Mouse (Mus musculus) embryonic facial prominence, embryonic 15.5 days (tissue): ENCODE data around the gene Fv1. TPM values are rescaled to one million over a fixed set of nuclear protein-coding genes. Genes with fewer than 3 reads are reported as not detected.
A peak's percentile ranks its signal among the peaks of the same experiment; 100 is the strongest.

Source experiments
- ATAC-seq: fragments of 200-750 bp; cut with Nextera tagmentation; 2 replicates; pipeline ENCODE4 v1.8.0; 2017; ENCODE audit warnings: low read depth, moderate TSS enrichment; ENCODE audit not compliant: insufficient number of reproducible peaks, low FRiP score, low TSS enrichment
- H3K27ac ChIP-seq: fragments of 300-500 bp; sonication (generic); replicated peaks from 2 replicates; pipeline ENCODE4 v1.5.1; 2015; ENCODE audit warnings: mild to moderate bottlenecking, inconsistent platforms
- H3K27me3 ChIP-seq: fragments of 300-500 bp; sonication (generic); 2 replicates; pipeline ENCODE4 v1.6.1; 2015; ENCODE audit warnings: inconsistent platforms
- H3K36me3 ChIP-seq: fragments of 300-500 bp; sonication (generic); 2 replicates; pipeline ENCODE4 v1.6.1; 2015; ENCODE audit warnings: mild to moderate bottlenecking, inconsistent platforms
- H3K4me1 ChIP-seq: fragments of 300-500 bp; sonication (generic); 2 replicates; pipeline ENCODE4 v1.6.1; 2015; ENCODE audit warnings: inconsistent platforms
- H3K4me2 ChIP-seq: fragments of 300-500 bp; sonication (generic); replicated peaks from 2 replicates; pipeline ENCODE4 v1.6.1; 2015; ENCODE audit warnings: mild to moderate bottlenecking, inconsistent platforms
- H3K4me3 ChIP-seq: fragments of 300-500 bp; sonication (generic); replicated peaks from 2 replicates; pipeline ENCODE4 v1.5.1; 2015; ENCODE audit warnings: mild to moderate bottlenecking, inconsistent platforms
- H3K9ac ChIP-seq: fragments of 300-500 bp; sonication (generic); 2 replicates; pipeline ENCODE4 v1.6.1; 2015; ENCODE audit warnings: inconsistent platforms
- H3K9me3 ChIP-seq: fragments of 300-500 bp; sonication (generic); replicated peaks from 2 replicates; pipeline ENCODE4 v1.6.1; 2016; ENCODE audit warnings: inconsistent platforms
- WGBS: fragments of 180-500 bp; shearing (Covaris S2); methylation state at CpG from one replicate; pipeline ENCODE4 v1.1.7; 2015; 5-methylcytosine and 5-hydroxymethylcytosine counted together
- polyA plus RNA-seq: library from polyadenylated mRNA; unstranded; fragments of >200 nt; fragmentation: Nextera tagmentation; extraction: Ambion mirVana; gene quantifications from 2 replicates; pipeline ENCODE4 v1.2.1, GENCODE M21; 2015

The Fv1 gene
- polyA plus RNA-seq, 1 experiment from 2014 or later, result 10.9 TPM

GRCm38 (mm10) chr4:147886158-147886557, 17.4 kb downstream of the Fv1 start:
- Histone ChIP-seq H3K9me3 (no peaks in the 10 kb centered on the region), H3K4me1 (no peaks in the 10 kb centered on the region), H3K4me2 (no peak overlapping the region), H3K27me3 (no peaks in the 10 kb centered on the region), H3K4me3 (no peak overlapping the region), H3K27ac (no peak overlapping the region), H3K9ac (no peak overlapping the region), H3K36me3 (peaks cover 90% of the 10 kb centered on the region)
- ATAC-seq, result no peak
- WGBS, result 90% methylated on average over 12 of the region's 12 CpGs

- Histone ChIP-seq H3K4me1 (no peaks in the 10 kb centered on the region), H3K36me3 (peaks cover 89% of the 10 kb centered on the region), H3K9me3 (no peaks in the 10 kb centered on the region), H3K9ac (no peak overlapping the region), H3K27me3 (no peaks in the 10 kb centered on the region), H3K4me2 (no peak overlapping the region), H3K27ac (no peak overlapping the region), H3K4me3 (no peak overlapping the region)
- ATAC-seq, result no peak
- 92% methylated on average over 7 of the region's 7 CpGs for WGBS
Observed at GRCm38 (mm10) chr4:147887277-147887676, 18.5 kb downstream of the Fv1 start.

DNA sequence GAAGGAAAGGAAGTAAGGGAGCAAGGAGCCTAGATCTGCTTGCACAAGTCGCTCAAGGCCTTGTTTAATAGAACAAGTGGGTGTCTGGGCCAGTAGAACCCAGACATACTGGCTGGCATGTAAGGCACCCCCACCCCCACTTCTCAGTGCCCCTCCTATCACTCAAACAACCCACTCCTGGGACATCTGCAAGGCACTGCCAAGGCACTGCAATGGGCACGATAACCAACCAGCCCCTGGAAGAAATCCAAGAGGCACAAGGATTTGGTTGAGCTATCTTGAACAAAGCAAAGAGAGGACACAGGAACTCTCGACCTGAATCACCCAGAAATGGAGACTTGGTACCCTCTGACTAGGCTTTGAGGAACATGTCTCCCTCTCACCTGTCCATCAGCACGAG, 19.5 kb downstream of the Fv1 start:
- Histone ChIP-seq H3K4me1 (no peaks in the 10 kb centered on the region), H3K4me3 (no peak overlapping the region), H3K9ac (no peak overlapping the region), H3K9me3 (no peaks in the 10 kb centered on the region), H3K4me2 (no peak overlapping the region), H3K27me3 (no peaks in the 10 kb centered on the region), H3K27ac (no peak overlapping the region), H3K36me3 (peaks cover 89% of the 10 kb centered on the region)
- WGBS, result 86% methylated on average over 4 of the region's 4 CpGs
- no peak for ATAC-seq

DNA sequence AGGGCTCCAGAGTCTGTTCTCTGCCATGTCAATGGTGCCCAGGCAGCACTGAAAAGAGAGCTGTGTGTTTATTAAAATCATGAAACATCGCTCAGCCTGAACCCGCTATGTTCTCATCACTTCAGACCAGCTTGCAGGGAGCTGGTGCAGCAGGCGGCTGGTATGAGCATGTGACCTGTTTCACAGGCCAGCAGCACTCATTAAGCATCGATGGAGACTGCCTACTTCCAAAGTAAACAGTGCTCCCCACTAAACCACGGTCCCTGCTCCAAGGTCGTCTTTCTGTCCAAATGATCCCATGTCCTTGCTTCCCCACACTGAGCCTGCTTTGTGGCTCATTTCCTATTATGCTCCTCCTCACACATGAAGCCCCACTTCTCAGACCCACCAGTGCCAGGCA, 21.6 kb downstream of the Fv1 start:
- ATAC-seq, result no peak
- 92% methylated on average over 6 of the region's 6 CpGs for WGBS
- no peaks in the 10 kb centered on the region for H3K27me3 ChIP-seq
- no peak overlapping the region for H3K27ac ChIP-seq
- H3K36me3 ChIP-seq, result peaks cover 86% of the 10 kb centered on the region
- H3K4me2 ChIP-seq, result no peak overlapping the region
- no peak overlapping the region for H3K9ac ChIP-seq
- H3K4me3 ChIP-seq, result no peak overlapping the region
- H3K4me1 ChIP-seq, result no peaks in the 10 kb centered on the region
- H3K9me3 ChIP-seq, result no peaks in the 10 kb centered on the region

DNA sequence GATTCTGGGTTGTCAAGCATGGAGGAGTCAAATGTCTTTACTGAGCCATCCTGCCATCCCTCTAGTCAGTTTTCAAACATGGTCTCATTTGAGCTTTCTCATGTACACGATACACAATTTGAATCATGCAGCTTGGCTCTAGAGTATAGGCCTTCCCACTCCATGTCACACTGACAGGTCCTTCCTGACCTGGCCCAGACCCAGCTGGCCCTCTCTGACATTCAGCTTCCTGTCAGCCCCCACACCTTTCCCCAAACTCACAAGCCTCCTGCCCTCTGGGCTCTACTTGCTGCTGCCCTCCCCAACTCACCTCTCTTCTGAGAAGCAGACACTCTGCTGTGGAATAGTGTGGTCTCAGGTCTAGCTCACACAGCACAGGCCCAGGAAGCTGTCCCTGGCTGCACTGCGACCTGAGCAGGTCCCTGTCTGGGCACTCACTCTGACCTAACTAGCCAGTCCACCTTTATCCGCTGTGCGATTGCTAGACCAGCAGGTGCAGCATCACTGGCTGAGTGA, 27.1 kb downstream of the Fv1 start:
- Histone ChIP-seq H3K4me3 (no peak overlapping the region), H3K4me2 (no peak overlapping the region), H3K27ac (no peak overlapping the region), H3K4me1 (no peaks in the 10 kb centered on the region), H3K36me3 (peaks cover 93% of the 10 kb centered on the region), H3K9ac (no peak overlapping the region), H3K9me3 (no peaks in the 10 kb centered on the region), H3K27me3 (no peaks in the 10 kb centered on the region)
- 92% methylated on average over 4 of the region's 4 CpGs for WGBS
- no peak for ATAC-seq

DNA sequence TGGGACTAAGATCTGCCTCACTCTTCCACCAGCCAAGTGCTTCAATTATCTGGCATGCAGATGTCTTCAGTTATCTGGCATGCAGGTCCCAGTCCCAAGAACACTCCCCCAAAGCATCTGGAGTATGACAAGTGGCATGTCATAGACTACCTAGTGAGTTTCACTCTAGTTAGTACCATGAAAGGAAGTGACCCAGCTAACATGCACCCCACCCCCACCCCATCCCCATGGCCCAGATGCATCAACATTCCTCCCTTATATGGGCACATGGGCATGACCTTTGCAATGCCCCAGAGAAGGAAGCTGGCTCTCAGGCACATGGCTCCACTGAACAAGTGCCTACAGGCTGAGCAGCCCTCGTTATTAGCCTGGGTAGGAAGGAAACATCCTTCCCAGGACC, 27.6 kb downstream of the Fv1 start:
- Histone ChIP-seq H3K27ac (no peak overlapping the region), H3K4me1 (no peaks in the 10 kb centered on the region), H3K9me3 (no peaks in the 10 kb centered on the region), H3K4me2 (no peak overlapping the region), H3K27me3 (no peaks in the 10 kb centered on the region), H3K4me3 (no peak overlapping the region), H3K36me3 (peaks cover 89% of the 10 kb centered on the region), H3K9ac (no peak overlapping the region)
- no peak for ATAC-seq
- 29% methylated on average over 1 of the region's 1 CpGs for WGBS

DNA sequence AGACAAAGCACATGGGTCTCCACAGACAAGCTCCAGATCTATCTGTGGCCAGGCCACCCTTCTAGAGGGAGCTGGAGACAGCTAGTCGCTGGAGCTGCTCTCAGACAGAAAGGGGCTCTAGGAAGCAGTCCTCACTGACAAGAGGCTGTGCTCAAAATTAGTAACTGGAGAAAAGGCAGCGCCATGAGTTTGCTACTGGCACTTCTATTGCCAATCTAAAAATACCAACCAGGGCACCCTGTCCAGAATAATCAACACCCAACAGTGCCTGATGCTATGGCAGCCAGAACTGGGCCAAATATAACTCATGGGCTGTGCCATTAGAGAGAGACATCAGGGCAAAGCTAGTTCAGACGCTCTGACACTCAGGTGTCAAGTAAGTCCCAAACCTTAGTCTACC, 28.6 kb downstream of the Fv1 start:
- no peak for ATAC-seq
- H3K9ac ChIP-seq, result no peak overlapping the region
- 89% methylated on average over 3 of the region's 3 CpGs for WGBS
- no peak overlapping the region for H3K4me3 ChIP-seq
- H3K9me3 ChIP-seq, result no peaks in the 10 kb centered on the region
- no peaks in the 10 kb centered on the region for H3K4me1 ChIP-seq
- H3K27ac ChIP-seq, result no peak overlapping the region
- H3K36me3 ChIP-seq, result peaks cover 87% of the 10 kb centered on the region
- no peak overlapping the region for H3K4me2 ChIP-seq
- H3K27me3 ChIP-seq, result no peaks in the 10 kb centered on the region

- Histone ChIP-seq H3K27ac (no peak overlapping the region), H3K4me1 (peaks cover 14% of the 10 kb centered on the region), H3K4me3 (no peak overlapping the region), H3K27me3 (no peaks in the 10 kb centered on the region), H3K9ac (no peak overlapping the region), H3K36me3 (peaks cover 69% of the 10 kb centered on the region), H3K4me2 (no peak overlapping the region), H3K9me3 (no peaks in the 10 kb centered on the region)
- ATAC-seq, result no peak
- 91% methylated on average over 7 of the region's 7 CpGs for WGBS
Observed at GRCm38 (mm10) chr4:147900452-147900851, 31.7 kb downstream of the Fv1 start.

GRCm38 (mm10) chr4:147902906-147903500, 34.2 kb downstream of the Fv1 start:
- Histone ChIP-seq H3K4me2 (no peak overlapping the region), H3K9me3 (no peaks in the 10 kb centered on the region), H3K27me3 (no peaks in the 10 kb centered on the region), H3K4me3 (0 out of 2 replicates have a peak overlapping the region, but pooled peaks have one; percentile 93), H3K27ac (no peak overlapping the region), H3K36me3 (peaks cover 44% of the 10 kb centered on the region), H3K4me1 (peaks cover 14% of the 10 kb centered on the region), H3K9ac (no peak overlapping the region)
- no peak for ATAC-seq
- 88% methylated on average over 12 of the region's 12 CpGs for WGBS

DNA sequence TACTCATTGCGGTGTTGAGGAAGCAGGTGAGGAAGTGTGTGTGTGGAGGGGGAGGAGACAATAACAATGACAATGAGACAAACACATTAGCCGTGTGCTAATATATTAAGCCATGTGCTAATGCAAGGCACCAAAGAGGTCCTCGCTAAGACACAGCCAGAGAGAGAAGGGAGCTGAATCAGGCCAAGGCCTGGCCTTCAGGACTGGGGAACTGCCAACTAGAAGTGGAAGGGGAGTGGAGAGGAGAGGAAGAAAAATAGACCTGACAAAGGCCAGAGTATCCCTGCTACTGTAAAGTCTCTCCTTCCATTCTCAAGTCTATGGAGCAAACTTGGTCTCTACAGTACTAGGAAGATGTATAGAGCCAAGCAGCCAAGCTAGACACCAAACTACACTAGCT, 34.8 kb downstream of the Fv1 start:
- H3K9me3 ChIP-seq, result no peaks in the 10 kb centered on the region
- H3K9ac ChIP-seq, result peak overlapping the region; percentile 84; the same call in 1 of the 2 replicates
- H3K27me3 ChIP-seq, result no peaks in the 10 kb centered on the region
- H3K4me1 ChIP-seq, result peaks cover 14% of the 10 kb centered on the region
- no peak for ATAC-seq
- 80% methylated on average over 3 of the region's 3 CpGs for WGBS
- peaks cover 39% of the 10 kb centered on the region for H3K36me3 ChIP-seq
- peak overlapping the region; percentile 93 for H3K4me3 ChIP-seq
- H3K27ac ChIP-seq, result no peak overlapping the region
- peak overlapping the region; percentile 56 for H3K4me2 ChIP-seq

GRCm38 (mm10) chr4:147904313-147905089, 35.7 kb downstream of the Fv1 start, which contains the start of gene Mfn2:
Gene Mfn2 (minus strand): TSS chr4:147904704.
- Histone ChIP-seq H3K27ac (peak within 1 kb of the TSS; percentile 90), H3K4me3 (peak within 1 kb of the TSS; percentile 93), H3K9me3 (no peaks in the 10 kb centered on the region), H3K27me3 (no peaks in the 10 kb centered on the region), H3K36me3 (peaks cover 33% of the 10 kb centered on the region), H3K4me2 (peak within 1 kb of the TSS; percentile 62), H3K4me1 (peaks cover 14% of the 10 kb centered on the region), H3K9ac (peak within 1 kb of the TSS; percentile 84)
- peak; percentile 87 for ATAC-seq
- WGBS, result under 1% methylated on average over 57 of the region's 59 CpGs
